Mouse (Mus musculus) ES-Bruce4 (cell line): ENCODE data around the gene Unc45a.

Source experiments
- CTCF ChIP-seq: IDR thresholded peaks from one replicate; pipeline ENCODE4 v1.8.1; 2011; ENCODE audit warnings: low read depth, low read length
- POLR2A ChIP-seq: IDR thresholded peaks from one replicate; pipeline ENCODE4 v1.8.1; 2011; ENCODE audit warnings: low read length; ENCODE audit not compliant: insufficient read depth

DNA sequence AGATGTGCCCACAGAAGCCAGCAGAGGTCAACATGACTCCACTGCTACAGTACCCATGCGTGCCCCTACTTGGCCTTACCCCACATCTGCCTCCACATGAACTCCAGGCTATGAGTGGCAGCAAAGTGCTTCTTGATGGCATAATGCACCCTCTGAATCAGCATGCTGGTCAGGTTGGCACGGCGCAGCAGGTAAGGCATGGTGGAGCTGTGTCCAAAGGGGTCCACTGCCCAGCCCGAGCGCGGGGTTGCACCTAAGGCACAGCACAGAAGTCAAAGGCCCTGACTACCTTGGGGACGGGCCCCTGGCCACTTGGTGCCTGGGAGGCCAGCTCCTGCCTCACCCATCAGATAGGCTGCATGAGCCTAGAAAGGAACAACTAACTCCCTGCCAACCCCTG is 26.4 kb upstream of the Unc45a start:
- no peak for TF ChIP-seq POLR2A
- TF ChIP-seq CTCF = no peak
